Mouse (Mus musculus): ENCODE results near the gene Mtf1.

Mtf1 gene

GRCm38 (mm10) chr4:124856294-124856693, 54.4 kb downstream of the Mtf1 start:
- no peak for DNase-seq (ENCODE audit: low spot score)

- DNase-seq (ENCODE audit: low spot score), result no peak
Measured at GRCm38 (mm10) chr4:124858370-124858769, 56.5 kb downstream of the Mtf1 start.

- DNase-seq (ENCODE audit: low spot score), result no peak
Measured at GRCm38 (mm10) chr4:124860446-124860845, 58.5 kb downstream of the Mtf1 start.

GRCm38 (mm10) chr4:124861283-124862188, 59.6 kb downstream of the Mtf1 start, which contains the start of gene Maneal:
Gene Maneal (minus strand): TSS chr4:124862171.
- DNase-seq (ENCODE audit: low spot score), result no peak

GRCm38 (mm10) chr4:124872719-124873118, 70.8 kb downstream of the Mtf1 start:
- no peak for DNase-seq (ENCODE audit: low spot score)

GRCm38 (mm10) chr4:124880599-124880998, 78.7 kb downstream of the Mtf1 start, which contains the start of gene Epha10:
Gene Epha10 (plus strand): TSS chr4:124880899.
- DNase-seq (ENCODE audit: low spot score), result no peak

- DNase-seq (ENCODE audit: low spot score), result no peak
Measured at GRCm38 (mm10) chr4:124881341-124881908, 79.5 kb downstream of the Mtf1 start.

GRCm38 (mm10) chr4:124882151-124882729, 80.3 kb downstream of the Mtf1 start:
- DNase-seq (ENCODE audit: low spot score), result no peak

- no peak for DNase-seq (ENCODE audit: low spot score)
Measured at GRCm38 (mm10) chr4:124888702-124889101, 86.8 kb downstream of the Mtf1 start.

GRCm38 (mm10) chr4:124889935-124890334, 88.0 kb downstream of the Mtf1 start:
- DNase-seq (ENCODE audit: low spot score), result no peak

GRCm38 (mm10) chr4:124890831-124891230, 88.9 kb downstream of the Mtf1 start:
- no peak for DNase-seq (ENCODE audit: low spot score)

- DNase-seq (ENCODE audit: low spot score), result no peak
Measured at GRCm38 (mm10) chr4:124893769-124894168, 91.9 kb downstream of the Mtf1 start.

- DNase-seq (ENCODE audit: low spot score), result no peak
Measured at GRCm38 (mm10) chr4:124894508-124895428, 92.9 kb downstream of the Mtf1 start.

- no peak for DNase-seq (ENCODE audit: low spot score)
Measured at GRCm38 (mm10) chr4:124898428-124898827, 96.5 kb downstream of the Mtf1 start.

Measured in spleen, adult 12 weeks (tissue).